Mouse (Mus musculus): ENCODE results near the gene Gm17657. TPM values are rescaled to one million over a fixed set of nuclear protein-coding genes. Genes with fewer than 3 reads are reported as not detected.
"Not testable (repeated sequence)": the region's sequence is repeated elsewhere in the genome, so short reads cannot be mapped to it uniquely, and the experiment has no call there.

Gene Gm17657
- polyA plus RNA-seq, 1 experiment from 2014 or later, result not detected

DNA sequence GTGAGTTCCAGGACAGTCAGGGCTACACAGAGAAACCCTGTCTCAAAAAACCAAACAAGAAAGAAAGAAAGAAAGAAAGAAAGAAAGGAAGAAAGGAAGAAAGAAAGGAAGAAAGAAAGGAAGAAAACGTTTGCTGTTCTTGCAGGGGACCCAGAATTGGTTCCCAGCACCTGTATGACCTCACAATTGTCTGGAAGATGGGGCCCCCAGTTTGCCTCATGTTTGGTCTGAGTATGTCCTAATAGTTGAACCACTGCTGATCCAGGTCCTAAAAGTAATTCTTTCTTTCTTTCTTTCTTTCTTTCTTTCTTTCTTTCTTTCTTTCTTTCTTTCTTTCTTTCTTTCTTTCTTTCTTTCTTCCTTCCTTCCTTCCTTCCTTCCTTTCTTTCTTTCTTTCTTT is 52.0 kb downstream of the Gm17657 start:
- not testable (repeated sequence) for H3K27ac ChIP-seq; H3K4me2 ChIP-seq; H3K9me3 ChIP-seq; H3K27me3 ChIP-seq (replicated peaks); H3K36me3 ChIP-seq (replicated peaks); H3K4me3 ChIP-seq; H3K9ac ChIP-seq; ATAC-seq (replicated peaks)
- WGBS, result 78% methylated on average over 1 of the region's 1 CpGs
- H3K4me1 ChIP-seq, result peaks cover 11% of the 10 kb centered on the region

DNA sequence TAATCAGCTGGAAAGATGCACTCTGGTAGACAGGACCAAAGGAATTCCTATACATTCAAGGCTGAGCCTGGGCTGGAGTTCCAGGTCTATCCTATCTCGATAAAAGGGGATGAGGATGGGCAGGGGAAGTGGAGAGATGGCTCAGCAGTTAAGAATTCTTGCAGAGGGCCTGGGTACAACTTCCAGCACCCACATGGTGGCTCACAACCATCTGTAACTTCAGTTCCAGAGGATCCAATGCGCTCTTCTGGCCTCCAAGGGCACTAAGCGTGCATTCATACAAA is 52.4 kb downstream of the Gm17657 start:
- H3K9me3 ChIP-seq, result no peaks in the 10 kb centered on the region
- H3K27ac ChIP-seq, result no peak overlapping the region
- H3K4me3 ChIP-seq, result no peak overlapping the region
- H3K4me2 ChIP-seq, result no peak overlapping the region
- 95% methylated on average over 3 of the region's 3 CpGs for WGBS
- peaks cover 14% of the 10 kb centered on the region for H3K4me1 ChIP-seq
- no peak for ATAC-seq (replicated peaks)
- H3K27me3 ChIP-seq (replicated peaks), result no peaks in the 10 kb centered on the region
- H3K9ac ChIP-seq, result no peak overlapping the region
- peaks cover 7% of the 10 kb centered on the region; the same call in 1 of the 2 replicates for H3K36me3 ChIP-seq (replicated peaks)

DNA sequence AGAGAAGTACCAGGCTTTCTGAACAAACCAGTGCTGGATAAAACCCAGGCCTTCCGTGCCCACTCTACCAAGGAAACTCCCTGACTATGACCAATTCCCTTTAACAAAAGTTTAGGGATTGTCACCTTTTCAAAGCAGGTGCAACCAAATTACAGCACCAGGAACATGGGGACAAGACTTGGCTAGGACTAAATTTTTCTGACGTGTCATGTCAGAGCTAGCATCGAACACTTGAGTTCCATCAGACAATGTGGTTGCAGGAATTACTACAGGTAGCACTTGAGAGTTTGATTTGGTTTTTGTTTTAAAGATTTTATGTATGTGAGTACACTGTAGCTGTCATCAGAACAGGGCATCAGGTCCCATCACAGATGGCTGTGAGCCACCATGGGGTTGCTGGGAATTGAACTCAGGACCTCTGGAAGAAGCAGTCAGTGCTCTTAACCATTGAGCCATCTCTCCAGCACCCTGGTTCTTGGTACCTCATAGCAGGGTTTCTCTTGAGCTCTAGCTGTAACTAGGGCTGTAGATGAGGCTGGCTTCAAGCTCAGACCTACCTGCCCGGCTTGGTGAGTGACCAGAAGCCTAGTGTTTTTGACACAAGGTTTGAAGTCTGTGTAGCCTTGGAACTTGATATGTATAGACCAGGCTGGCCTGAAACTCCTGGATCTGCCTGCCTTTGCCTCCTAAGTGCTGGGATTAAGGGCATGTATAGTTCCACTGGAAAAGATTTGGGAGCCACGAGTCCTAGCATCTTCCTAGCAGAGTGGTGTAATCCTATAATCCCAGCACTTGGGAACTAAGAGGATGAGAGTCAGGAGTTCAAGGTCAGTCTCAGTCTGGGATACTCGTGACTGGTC is 53.0 kb downstream of the Gm17657 start:
- WGBS, result 76% methylated on average over 6 of the region's 6 CpGs
- H3K4me2 ChIP-seq, result no peak overlapping the region

DNA sequence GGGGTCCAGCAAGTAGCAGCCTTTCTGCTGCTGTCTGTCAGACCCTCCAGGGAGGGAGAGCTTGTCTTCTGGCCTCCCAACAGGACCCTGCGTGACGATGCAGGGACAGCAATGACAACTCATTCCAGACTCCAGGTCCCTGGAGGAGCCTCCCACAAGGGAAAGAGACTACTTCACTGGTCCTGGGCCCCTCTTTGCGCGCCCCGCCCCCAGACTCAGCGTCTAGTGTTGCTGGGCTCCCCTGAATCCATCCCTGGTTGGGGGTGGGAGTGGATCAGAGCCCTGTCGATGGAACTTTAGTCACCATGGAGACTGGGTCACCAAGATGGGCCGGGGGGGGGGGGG is 54.7 kb downstream of the Gm17657 start:
- no peak for ATAC-seq (replicated peaks)
- H3K4me1 ChIP-seq, result peaks cover 19% of the 10 kb centered on the region
- no peaks in the 10 kb centered on the region for H3K27me3 ChIP-seq (replicated peaks)
- no peak overlapping the region for H3K4me3 ChIP-seq
- no peak overlapping the region for H3K4me2 ChIP-seq
- H3K9ac ChIP-seq, result no peak overlapping the region
- 54% methylated on average over 7 of the region's 8 CpGs for WGBS
- no peak overlapping the region for H3K27ac ChIP-seq
- no peaks in the 10 kb centered on the region for H3K9me3 ChIP-seq
- H3K36me3 ChIP-seq (replicated peaks), result peaks cover 7% of the 10 kb centered on the region; the same call in 1 of the 2 replicates

More for the DNA sequence above, 53.0 kb downstream of the Gm17657 start:
- H3K27ac ChIP-seq, result no peak overlapping the region
- peaks cover 7% of the 10 kb centered on the region; the same call in 1 of the 2 replicates for H3K36me3 ChIP-seq (replicated peaks)
- peaks cover 19% of the 10 kb centered on the region for H3K4me1 ChIP-seq
- no peak overlapping the region for H3K9ac ChIP-seq
- H3K9me3 ChIP-seq, result no peaks in the 10 kb centered on the region
- no peaks in the 10 kb centered on the region for H3K27me3 ChIP-seq (replicated peaks)
- ATAC-seq (replicated peaks), result no peak
- H3K4me3 ChIP-seq, result no peak overlapping the region

DNA sequence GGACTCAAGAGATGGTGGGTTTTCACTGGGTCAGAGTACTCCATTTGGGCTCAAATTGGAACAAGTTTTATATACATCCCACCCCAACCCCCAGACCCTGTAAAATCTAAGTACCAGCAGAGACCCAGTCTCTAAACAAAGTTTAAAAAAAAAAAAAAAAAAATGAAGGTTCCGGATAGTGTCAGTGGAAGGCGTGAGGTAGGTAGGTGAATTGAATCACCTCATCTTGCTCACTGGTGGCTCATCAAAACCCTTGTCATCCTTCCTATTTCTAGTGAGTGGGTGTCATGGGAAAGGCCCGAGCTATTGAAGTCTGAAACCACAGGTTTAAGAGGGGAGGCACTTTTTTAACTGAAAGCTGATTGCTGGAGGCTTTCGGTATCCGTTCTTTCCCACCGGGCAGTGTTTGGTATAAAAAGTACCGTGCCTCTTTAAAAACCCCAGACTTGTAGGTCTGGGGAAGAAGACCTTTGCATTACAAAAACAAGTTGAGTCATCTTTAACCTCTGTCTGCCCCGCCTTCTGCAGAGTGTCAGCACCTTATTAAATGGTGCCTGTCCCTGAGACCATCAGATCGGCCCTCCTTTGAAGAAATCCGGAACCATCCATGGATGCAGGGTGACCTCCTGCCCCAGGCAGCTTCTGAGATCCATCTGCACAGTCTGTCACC is 55.2 kb downstream of the Gm17657 start:
- H3K9me3 ChIP-seq, result no peaks in the 10 kb centered on the region
- H3K4me3 ChIP-seq, result no peak overlapping the region
- H3K27me3 ChIP-seq (replicated peaks), result no peaks in the 10 kb centered on the region
- no peak for ATAC-seq (replicated peaks)
- H3K27ac ChIP-seq, result no peak overlapping the region
- H3K36me3 ChIP-seq (replicated peaks), result peaks cover 7% of the 10 kb centered on the region; the same call in 1 of the 2 replicates
- H3K4me1 ChIP-seq, result peaks cover 20% of the 10 kb centered on the region
- no peak overlapping the region for H3K9ac ChIP-seq
- WGBS, result 64% methylated on average over 10 of the region's 10 CpGs
- H3K4me2 ChIP-seq, result no peak overlapping the region

DNA sequence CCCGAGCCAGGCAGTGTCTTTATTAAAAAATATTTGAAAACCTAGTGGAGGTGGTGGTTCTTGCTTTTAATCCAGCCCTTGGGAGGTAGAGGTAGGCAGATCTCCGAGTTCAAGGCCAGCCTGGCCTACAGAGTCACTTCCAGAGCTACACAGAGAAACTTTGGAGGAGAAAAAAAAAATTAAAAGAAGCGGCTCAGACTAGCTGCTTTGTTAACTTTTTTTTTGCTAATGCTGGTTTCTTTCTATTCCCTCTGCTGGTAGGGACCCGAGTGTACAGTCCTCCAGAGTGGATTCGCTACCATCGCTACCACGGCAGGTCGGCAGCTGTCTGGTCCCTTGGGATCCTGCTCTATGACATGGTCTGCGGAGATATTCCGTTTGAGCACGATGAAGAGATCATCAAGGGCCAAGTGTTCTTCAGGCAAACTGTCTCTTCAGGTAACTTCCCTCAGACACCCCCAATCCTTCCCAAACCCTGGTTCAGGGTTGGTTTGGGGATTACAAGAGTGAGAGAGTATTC is 55.9 kb downstream of the Gm17657 start:
- Histone ChIP-seq H3K4me3 (no peak overlapping the region), H3K9me3 (no peaks in the 10 kb centered on the region), H3K9ac (no peak overlapping the region), H3K27ac (no peak overlapping the region), H3K27me3 (replicated peaks) (no peaks in the 10 kb centered on the region), H3K4me1 (peaks cover 27% of the 10 kb centered on the region), H3K4me2 (peak overlapping the region; percentile 89; the same call in 1 of the 2 replicates), H3K36me3 (replicated peaks) (peaks cover 7% of the 10 kb centered on the region; the same call in 1 of the 2 replicates)
- 72% methylated on average over 11 of the region's 11 CpGs for WGBS
- no peak for ATAC-seq (replicated peaks)

DNA sequence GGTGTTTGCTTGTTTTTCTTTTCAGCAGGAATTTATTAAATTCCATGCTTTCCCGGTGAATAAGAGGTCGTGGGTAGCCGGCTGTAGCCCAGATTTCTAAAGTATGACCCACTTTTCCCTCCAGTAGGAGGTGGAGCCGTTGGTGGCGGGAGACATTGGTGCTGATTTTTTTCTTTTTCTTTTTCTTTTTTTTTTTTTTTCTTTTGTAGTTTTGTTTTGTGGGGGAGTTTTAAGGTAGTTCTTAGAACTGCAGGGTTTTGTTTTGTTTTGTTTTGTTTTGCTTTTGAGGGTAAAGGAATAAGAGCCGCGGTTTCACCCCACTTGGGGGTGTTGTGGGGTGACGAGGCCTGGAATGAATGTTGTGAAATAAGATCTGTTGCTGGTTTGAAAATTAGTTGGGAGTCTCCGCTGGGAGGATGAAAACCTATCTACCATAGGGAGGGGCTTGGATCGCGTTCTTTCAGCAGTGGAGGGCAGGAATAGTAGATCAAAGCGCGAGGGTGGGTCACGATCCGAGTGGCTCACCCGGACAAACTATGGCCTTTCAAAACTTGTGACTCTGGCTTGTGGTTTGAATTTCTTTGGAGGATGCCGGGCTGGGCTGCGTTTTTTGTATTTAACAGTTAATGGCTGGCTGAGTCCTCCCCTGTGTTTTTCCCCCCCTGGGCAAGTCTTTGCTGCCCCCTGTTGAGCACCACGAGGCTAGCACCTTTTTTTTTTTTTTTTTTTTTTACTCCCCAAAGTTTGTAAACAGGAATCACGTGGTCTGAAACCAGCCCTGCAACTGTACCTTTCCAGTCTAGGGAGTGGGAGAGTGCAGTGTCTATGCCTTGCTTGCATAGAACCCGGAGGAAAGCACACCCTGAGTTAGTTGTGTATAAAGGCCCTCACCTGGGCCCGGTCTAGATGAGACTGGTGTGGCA is 56.9 kb downstream of the Gm17657 start:
- 2% methylated on average over 22 of the region's 22 CpGs for WGBS
- Histone ChIP-seq H3K27me3 (replicated peaks) (no peaks in the 10 kb centered on the region), H3K9ac (peak overlapping the region; percentile 84), H3K4me1 (peaks cover 27% of the 10 kb centered on the region), H3K36me3 (replicated peaks) (peaks cover 7% of the 10 kb centered on the region; the same call in 1 of the 2 replicates), H3K9me3 (no peaks in the 10 kb centered on the region), H3K4me2 (peak overlapping the region; percentile 89), H3K27ac (peak overlapping the region; percentile 94), H3K4me3 (peak overlapping the region; percentile 95)
- ATAC-seq (replicated peaks), result no peak

DNA sequence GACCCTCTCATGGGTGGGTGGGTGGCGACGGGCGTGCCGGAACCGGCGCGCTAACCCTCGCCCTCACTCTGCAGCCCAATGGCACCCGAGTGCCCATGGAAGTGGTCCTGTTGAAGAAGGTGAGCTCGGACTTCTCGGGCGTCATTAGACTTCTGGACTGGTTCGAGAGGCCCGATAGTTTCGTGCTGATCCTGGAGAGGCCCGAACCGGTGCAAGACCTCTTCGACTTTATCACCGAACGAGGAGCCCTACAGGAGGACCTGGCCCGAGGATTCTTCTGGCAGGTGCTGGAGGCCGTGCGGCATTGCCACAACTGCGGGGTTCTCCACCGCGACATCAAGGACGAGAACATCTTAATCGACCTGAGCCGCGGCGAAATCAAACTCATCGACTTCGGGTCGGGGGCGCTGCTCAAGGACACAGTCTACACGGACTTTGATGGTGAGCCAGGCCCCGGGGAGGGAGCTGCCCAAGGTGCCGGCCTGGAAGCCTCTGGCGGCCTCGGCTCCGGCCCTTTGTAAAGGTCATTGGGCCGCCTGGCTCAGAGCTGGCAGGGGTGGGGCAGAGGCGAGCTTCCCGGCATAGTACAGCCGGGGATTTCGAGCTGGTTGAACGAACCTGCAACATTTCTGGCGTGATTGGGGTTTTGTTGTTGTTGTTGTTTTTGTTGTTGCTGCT is 57.7 kb downstream of the Gm17657 start:
- H3K4me3 ChIP-seq, result peak overlapping the region; percentile 95
- peak overlapping the region; percentile 94 for H3K27ac ChIP-seq
- under 1% methylated on average over 48 of the region's 48 CpGs for WGBS
- peak overlapping the region; percentile 89 for H3K4me2 ChIP-seq
- peak; percentile 3; the same call in 1 of the 2 replicates for ATAC-seq (replicated peaks)
- H3K36me3 ChIP-seq (replicated peaks), result peaks cover 7% of the 10 kb centered on the region; the same call in 1 of the 2 replicates
- H3K4me1 ChIP-seq, result peaks cover 27% of the 10 kb centered on the region
- no peaks in the 10 kb centered on the region for H3K9me3 ChIP-seq
- H3K9ac ChIP-seq, result peak overlapping the region; percentile 84
- H3K27me3 ChIP-seq (replicated peaks), result no peaks in the 10 kb centered on the region

DNA sequence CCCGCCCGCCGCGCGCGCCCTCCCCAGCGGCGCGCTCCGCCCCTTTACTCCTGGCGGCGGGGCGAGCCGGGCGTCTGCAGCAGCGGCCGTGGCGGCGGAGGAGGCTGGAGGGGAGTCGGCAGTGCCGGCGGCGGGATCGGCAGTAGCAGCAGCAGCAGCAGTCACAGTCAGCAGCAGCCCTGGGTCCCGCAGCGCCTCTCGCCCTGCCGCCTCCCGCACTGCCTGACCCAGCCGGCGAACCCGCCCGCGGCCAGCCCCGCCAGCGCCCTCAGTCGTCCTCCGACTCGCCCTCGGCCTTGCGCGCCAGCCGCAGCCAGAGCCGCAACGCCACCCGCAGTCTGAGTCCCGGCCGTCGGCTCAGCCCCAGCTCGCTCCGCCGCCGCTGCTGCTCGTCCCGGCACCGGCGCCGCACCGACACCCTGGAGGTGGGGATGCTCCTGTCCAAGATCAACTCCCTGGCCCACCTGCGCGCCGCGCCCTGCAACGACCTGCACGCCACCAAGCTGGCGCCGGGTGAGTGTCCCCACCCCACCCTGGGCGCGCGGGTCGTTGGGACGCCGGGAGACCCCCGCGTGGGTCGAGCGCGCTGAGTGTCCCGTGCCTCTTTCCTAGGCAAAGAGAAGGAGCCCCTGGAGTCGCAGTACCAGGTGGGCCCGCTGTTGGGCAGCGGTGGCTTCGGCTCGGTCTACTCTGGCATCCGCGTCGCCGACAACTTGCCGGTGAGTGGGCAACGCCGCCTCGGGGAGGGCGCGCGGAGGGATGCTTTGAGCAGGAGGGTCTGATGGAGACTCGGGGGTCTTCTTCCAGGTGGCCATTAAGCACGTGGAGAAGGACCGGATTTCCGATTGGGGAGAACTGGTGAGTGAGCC is 58.5 kb downstream of the Gm17657 start, which contains the start of gene Pim1:
TSS of gene Pim1 (plus strand) at position 41 of the 869 bp plus-strand sequence.
- H3K9ac ChIP-seq, result peak within 1 kb of the TSS; percentile 84
- no peaks in the 10 kb centered on the region for H3K27me3 ChIP-seq (replicated peaks)
- peak within 1 kb of the TSS; percentile 89 for H3K4me2 ChIP-seq
- H3K9me3 ChIP-seq, result no peaks in the 10 kb centered on the region
- WGBS, result under 1% methylated on average over 76 of the region's 99 CpGs
- peaks cover 7% of the 10 kb centered on the region; the same call in 1 of the 2 replicates for H3K36me3 ChIP-seq (replicated peaks)
- ATAC-seq (replicated peaks), result peak; percentile 51
- H3K4me1 ChIP-seq, result peaks cover 27% of the 10 kb centered on the region
- peak within 1 kb of the TSS; percentile 94 for H3K27ac ChIP-seq
- peak within 1 kb of the TSS; percentile 95 for H3K4me3 ChIP-seq

DNA sequence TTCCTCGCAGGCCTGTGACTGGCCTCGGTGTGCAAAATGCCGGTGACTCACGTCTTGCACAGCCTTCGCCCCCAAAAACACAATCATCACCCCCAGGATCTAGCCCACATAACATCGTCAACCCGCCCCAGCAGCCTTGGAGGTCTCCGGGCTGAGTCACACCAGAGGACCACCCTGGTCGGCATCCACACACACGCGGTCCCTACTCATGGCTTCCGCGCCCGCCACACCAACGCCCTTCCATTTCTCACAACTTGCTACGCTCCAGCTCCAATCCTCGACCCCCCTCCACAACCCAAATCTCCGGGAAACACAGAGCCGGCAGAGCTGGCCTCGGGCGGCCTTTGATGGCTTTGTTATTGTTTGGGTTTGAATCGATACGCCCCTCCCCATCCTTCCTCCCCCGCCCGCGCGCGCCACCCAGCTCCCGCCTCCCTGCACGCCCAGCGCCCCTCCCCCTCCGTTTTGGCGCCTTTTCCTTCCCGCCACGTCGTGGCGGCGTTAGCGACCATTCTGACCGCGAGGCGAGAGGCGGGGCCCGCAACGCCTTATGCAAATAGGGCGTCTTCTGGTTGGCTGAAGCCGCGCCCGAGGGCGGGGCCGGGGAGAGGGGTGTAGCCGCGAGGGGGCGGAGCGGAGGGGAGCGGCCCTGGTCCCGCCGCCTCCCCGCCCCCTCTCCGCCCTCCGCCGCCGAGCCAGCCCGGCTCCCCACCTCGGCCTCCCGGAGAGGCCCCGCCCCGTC is 59.3 kb downstream of the Gm17657 start:
- Histone ChIP-seq H3K4me3 (peak overlapping the region; percentile 95), H3K9me3 (no peaks in the 10 kb centered on the region), H3K4me1 (peaks cover 27% of the 10 kb centered on the region), H3K36me3 (replicated peaks) (peaks cover 7% of the 10 kb centered on the region; the same call in 1 of the 2 replicates), H3K9ac (peak overlapping the region; percentile 84), H3K27me3 (replicated peaks) (no peaks in the 10 kb centered on the region), H3K4me2 (peak overlapping the region; percentile 89), H3K27ac (peak overlapping the region; percentile 94)
- under 1% methylated on average over 54 of the region's 68 CpGs for WGBS
- peak; percentile 90 for ATAC-seq (replicated peaks)

Data from midbrain, embryonic 15.5 days (tissue).